Mouse (Mus musculus) frontal cortex, postnatal 10 days (tissue): Measurements from ENCODE around the gene Glb1l.

ENCODE experiments used
- DNase-seq, 2 experiments: peaks; one replicate each; pipeline ENCODE4 v3.0.0; 2022; ENCODE audit warnings: low spot score in 2 of 2, mixed read lengths in 1 of 2

The Glb1l gene

DNA sequence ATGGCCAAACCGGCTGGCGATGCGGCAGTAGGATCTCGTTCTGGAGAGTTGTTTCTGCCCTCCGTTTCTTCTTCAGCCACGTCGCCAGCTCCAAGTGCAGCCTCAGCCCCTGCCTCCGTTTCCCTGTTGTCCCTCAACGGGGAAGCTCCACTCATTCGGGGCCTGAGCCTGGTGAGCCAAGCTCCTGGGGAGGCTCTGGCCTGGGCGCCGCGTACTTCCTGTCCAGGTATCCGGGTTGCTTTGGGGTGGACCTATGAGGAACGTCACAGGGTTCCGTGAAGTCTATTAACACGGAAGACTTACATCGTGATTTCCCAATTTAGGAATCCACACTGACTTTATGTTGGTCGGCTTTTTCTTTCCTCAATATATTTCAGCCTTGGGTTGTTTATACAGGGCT lies 18.2 kb downstream of the Glb1l start:
- DNase-seq = no peak

DNA sequence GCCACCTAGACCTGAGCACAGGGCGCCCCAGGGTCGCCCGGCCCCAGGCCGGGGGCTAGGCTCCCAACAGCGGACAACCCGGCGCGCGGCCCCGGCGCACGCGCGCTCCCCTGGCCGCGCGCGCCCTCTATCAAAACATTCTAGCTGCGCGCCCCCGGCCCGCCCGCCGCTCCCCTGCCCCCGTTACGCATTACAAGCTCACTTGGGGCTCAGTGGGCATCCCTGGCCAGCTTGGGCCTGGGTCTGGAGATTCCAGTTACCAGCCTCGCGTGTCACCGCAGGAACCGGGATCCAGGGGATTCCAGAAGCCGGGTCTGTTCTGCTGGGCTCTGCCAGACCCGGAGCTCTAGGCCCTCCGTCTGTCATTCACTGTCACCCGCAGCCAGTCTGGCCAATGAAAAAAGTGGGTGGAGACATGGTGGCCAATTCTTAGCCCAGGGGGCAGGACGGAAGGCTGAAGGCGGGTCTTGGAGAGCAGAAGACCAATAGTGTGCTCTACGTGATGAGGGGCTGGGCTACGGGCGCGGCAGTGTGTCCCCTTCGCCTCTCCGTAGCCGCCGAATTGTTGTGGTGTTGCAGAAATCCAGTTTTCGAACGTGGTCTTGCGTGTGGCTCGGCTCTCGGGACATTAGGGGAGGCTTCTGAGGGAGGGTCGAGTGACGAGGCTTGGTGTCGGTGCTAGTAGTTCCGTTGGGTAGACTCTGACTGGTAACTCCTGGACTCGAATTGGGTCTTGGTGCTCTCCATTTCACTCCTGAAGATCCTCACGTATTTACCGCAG lies 18.8 kb downstream of the Glb1l start, which contains the start of the genes Ankzf1 and Atg9a:
TSS of gene Ankzf1 (plus strand) at position 530 of the 781 bp plus-strand sequence.
TSS of gene Atg9a (minus strand) at position 575 of the 781 bp plus-strand sequence.
- DNase-seq = peak; percentile 95 to 98

DNA sequence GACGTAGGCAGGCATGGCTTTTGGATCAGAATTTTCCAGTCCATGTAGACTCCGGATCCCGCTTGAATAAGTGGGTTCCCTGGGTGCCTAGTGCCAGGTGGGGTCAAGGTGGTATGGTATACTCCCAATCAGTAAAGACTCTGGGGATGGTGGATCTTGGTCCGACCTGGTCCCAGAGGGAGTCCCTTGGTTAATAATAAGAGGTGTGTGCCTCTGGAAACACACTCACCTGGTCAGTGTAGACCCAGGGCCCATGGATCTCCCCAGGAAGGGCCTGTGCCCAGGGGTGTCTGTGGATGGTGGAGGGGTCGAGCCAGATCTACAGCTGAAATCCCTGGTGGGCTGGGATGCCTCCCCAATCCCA lies 19.4 kb downstream of the Glb1l start:
- no peak for DNase-seq

DNA sequence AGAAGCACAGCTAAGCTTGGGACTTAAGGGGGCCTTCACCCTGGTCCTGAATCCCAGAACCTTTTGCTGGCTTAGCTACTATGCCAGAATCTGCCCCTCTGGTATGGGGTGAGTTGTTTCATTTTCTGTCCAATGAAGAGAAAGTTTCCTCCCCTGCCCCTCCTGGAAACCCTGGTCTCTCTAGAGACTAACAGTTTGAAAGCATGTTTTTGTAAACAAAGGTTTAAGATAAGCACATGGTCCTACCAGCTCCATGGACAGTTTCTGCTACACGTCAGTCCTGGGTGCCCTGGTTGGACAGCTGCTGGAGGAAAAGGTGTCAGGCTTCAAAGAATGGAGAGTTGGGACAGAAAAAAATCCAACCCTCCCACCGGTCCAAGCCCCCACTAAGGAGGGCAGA lies 20.0 kb downstream of the Glb1l start:
- DNase-seq = no peak

DNA sequence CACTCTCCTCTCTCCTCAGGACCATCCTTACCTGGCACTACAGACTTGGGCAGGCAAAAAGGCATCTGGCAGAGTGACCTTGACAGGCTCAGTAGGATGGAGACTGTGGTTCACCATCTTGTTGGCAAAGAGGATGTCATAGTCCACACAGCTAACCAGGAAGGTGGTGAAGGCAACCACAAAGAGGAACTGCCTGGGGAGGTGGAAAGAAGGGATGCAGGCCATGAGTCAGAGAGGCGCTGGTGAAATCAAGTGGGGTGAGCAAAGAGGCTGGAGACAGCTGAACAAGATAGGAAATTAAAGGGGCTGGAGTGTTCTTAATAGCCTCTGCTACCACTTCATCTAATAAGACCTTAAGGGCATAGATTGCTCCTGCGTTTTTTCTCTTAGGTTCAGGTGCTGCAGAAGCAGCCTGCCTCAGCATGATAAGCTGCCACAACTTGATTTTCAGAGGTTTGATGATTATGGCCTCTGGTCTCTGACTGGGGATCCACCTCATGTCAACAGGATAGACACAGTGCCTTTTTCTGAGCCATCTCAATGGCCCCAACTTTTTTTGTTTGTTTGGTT lies 22.6 kb downstream of the Glb1l start:
- no peak for DNase-seq

DNA sequence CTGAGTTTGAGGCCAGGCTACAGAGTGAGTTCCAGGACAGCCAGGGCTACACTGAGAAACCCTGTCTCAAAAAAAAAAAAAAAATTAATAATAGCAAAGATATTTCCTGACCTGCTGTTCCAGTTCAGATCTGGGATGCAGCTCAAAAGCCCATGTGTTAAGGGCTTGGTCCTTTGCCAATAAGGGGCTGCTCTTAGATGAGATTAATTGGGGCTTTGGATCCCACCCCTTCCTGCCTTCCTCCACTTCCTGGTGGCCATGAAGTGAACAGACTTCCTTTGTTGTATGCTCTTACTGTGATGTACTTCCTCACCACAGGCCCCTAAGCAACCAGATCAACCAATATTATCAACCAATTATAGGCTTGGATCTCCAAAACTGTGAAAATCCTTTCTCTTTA lies 23.5 kb downstream of the Glb1l start:
- DNase-seq = no peak

DNA sequence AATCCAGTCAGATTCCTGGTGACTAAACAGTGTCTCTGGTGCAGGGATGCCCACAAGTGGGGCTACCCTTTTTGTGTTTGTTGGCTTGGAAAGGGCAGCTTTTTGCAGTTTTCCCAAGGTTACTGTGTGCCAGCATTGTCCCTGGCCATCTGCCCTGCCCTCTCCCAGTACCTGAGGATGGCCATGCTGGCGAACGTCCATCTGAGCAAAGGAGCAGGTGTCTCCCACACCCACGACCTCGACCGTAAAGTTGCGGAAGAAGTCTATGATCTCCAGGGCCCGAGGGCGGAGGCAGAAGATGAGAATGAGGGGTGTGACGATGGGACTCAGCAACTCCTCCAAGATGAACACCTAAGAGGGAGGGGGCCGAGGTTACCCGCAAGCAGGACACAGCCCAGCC lies 25.1 kb downstream of the Glb1l start:
- DNase-seq = no peak

DNA sequence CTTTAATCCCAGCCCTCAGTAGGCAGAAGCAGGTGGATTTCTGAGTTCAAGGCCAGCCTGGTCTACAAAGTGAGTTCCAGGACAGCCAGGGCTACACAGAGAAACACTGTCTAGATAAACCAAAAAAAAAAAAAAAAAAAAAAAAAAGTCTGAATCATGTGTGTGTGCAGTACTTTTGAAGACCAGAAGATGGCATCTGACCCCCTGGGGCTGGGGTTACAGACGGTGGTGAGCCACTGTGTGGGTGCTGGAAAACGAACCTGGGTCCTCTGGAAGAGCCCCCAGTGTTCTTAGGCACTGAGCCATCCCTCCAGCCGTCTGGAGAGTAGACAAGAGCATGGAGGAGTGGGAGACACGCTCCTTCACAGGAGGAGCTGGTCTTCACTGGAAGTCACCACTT lies 28.5 kb downstream of the Glb1l start:
- DNase-seq = no peak

DNA sequence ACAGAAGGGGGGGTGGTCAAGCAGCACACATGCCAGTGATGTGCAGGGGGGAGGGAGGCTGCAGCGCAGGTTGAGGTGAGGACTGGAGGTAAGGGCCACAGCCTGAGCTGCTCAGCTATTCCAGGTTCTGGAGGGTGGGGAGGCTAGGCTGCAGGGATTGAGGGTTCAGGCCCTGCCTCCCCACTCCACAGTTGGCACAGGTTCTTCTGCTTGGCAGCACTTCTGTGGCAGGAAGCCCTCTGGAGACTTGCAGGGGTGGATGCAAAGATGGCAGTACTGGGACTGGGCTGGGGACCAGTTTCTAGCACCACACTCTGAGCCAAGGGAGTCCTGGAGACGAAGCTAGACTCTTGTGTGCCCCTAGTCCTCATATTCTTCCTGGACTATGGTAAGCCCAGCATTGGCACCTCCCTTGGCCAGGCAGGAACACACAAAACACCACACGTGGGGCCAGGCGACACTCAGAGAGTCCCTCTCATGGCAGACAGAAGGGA lies 29.2 kb downstream of the Glb1l start:
- no peak for DNase-seq

DNA sequence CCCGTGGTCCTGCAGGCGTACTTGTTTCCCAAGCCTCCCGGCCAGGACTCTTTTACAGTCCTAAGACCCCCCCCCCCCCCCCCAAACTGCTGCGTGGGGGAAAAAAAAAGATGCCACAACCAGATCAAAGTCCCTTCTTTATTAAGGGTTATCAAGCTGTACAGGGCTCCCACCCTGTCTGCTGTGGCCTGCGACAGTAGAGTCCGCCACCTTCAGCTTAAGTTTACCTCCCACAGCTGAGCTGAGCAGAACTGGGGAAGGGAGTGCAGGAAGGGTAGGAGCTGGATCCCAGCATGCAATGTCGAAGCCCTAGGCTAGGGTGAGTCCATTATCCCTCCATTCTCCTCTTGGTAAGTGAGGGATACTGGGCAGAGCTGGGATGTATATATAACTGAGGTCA lies 29.9 kb downstream of the Glb1l start:
- DNase-seq = no peak

DNA sequence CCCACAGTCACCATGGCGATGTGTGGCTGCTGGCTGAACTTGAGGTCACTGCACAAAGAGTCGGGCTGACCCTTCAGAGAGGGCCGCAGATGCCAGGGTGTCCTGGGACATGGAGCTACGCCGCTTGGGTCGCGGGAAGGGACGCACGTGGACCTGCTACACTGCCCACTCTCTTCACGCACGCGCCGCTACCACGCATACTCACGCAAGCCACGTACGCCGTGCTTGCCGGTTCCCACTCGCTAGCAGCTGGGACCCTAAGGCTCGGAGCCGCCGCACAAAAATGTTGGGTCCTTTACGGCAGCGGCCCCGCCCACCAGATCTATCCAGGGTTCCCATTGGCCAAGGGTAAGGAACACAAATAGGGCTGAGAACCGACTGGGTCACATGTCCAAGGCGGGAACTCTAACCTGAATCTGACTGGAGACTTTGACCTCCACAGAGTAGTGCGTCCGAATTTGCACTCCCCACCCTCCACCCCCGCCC lies 30.5 kb downstream of the Glb1l start, which contains the start of gene Abcb6:
TSS of gene Abcb6 (minus strand) at position 288 of the 486 bp plus-strand sequence.
- DNase-seq = peak; percentile 92 to 94

DNA sequence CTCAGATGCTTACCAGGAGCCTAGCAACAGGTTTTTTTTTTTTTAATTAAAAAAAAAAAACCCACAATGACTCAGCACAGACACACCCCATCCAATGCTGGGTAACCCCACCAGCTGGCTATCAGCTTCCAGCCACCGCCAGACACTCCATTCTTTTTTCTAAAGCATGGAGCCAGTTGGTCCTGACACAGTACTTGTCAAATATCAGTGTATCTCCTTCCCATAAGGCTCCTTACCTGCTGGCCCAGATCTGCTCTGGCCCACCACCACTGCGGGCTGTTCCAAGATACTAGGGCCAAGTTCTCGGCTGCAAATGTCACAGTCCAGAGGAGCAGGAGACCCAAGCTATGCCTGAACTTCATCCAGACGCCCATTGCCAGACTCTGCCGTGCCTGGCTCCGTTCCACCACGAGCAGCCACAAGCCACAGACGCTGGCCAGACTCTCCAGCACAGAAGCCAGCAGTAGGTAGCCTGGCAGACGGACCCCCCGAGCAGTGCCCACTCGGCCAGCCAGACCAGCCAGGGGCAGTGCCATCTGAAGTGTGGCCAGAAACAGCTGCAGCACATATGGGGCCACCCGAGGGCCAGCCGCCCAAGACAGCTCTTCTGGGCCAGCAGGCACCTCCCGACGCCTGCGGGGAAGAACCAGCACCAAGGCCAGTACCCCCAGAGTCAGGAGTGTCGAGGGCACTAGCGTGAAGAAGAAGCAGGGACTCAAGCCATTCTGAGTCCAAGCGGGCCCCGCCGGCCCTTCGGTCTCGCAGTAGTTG lies 31.1 kb downstream of the Glb1l start:
- peak; percentile 51 for DNase-seq

DNA sequence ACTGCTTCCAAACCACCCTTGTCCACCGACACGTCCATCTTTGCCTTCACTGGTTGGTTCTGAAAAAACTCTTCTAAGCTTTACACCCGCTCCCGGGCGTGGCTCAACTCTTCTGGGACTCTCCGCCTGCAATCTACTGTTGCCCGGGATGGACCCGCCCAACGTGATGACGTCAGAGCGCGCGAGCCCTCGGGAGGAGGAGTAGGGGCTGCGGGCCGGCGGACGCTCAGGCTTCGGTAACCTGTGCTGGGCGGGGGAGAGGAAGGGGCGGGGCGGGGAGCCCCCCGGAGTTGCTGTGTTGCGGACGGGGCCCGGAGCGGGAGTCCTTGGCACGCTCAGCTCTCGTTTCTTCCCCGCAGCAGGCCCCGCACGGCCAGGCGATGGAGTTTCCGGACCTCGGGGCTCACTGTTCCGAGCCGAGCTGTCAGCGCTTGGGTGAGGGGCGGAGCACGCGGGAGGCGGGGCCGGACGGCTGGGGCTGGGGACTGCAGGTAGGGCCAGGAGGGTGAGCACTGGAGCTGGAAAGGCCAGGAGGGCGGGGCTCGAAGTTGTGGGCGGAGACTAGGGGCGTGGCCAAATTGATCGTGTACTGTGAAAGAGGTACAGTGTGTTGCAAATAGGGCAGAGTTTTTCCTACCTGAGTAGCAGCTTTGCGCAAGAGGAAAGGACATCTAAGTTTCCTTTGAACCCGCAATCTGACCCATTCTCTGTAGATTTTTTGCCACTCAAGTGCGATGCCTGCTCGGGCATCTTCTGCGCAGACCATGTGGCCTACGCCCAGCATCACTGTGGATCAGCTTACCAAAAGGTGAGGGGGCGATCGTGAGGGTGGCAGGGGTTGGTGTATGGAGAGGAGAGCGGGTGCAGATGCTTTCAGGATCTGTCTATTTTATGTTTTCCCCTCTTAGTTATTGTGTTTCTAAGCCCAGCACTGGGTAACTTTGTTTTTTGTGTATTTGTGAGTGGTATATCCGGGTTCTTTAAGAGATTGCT lies 41.8 kb downstream of the Glb1l start, which contains the start of gene Zfand2b:
TSS of gene Zfand2b (plus strand) at position 175 of the 993 bp plus-strand sequence.
- DNase-seq = peak; percentile 89 to 94

DNA sequence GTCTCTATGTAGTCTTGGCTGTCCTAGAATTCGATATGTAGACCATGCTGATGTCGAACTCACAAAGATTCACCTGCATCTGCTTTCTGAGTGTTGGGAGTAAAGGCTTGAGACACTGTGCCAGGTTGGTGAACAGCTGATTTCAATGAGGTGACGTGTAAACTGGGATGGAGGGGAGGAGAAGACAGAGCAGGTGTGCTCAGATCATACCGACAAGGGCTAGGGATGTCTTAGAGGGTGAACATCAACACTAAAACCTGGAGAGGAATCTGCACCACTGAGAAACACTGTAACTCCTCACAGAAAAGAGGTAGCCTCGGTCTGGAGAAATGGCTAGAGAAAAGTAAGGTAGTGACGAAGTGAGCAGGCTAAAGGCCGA lies 42.5 kb downstream of the Glb1l start:
- no peak for DNase-seq

DNA sequence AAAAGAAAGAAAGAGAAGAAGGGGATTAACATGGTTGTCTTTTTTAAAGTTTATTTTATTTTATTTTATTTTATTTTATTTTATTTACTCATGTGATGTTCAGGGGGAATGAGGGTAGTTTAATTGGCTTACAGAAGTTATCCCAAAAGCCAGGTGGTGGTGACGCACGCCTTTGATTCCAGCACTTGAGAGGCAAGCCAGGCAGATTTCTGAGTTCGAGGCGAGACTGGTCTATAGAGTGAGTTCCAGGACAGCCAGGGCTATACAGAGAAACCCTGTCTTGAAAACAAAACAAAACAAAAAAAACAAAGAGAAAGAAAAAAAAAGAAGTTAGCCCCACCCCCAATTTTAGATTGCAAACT lies 50.4 kb downstream of the Glb1l start:
- no peak for DNase-seq

DNA sequence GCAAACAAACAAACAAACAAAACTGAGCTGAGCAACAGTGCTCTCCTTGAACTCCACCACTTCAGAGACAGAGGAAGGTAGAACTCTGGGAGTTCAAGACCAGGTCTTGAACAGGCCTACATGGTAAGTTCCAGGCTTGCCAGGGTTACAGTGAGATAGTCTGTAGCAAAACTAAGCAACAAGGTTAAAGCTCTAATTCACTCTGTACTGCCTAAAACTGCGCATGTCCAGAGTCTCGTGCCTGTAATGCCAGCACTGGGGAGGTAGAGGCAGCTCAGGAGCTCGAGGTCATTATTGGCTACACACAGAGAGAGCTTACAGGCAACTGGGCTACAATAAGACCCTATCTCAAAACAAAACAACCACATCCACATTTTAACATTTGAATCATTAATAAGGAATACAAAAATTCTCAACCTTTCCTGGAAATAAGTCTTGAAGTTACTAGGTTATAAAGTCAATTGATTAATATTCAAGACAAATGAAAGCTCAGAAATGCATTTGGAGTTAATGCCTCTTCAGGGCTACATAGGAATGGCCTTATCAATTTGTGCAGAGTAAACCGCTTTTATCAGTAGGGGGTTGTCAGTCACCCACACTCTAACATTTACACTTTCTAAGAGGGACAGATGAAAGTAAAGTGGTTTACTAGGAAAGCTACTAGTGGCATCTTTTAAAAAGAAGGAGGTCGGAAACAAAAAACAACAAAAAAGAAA lies 50.9 kb downstream of the Glb1l start:
- no peak for DNase-seq

DNA sequence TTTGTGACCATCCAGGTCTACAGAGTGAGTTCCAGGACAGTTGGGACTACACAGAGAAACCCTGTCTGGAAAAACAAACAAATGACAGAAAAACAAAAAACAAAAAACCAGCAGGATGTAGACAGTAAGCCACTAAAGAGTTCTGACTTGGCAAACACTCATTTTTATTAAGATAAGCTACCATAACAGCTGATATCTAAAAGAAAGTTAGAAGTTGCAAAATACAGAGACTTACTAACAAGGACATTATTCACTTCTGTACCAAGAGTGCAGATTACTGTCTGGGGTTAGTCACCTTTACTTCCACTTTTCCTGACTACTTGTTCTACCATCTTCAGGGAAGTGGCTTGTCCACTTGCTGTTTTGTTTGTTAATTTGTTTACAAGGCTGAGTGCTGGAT lies 51.6 kb downstream of the Glb1l start:
- DNase-seq = no peak

DNA sequence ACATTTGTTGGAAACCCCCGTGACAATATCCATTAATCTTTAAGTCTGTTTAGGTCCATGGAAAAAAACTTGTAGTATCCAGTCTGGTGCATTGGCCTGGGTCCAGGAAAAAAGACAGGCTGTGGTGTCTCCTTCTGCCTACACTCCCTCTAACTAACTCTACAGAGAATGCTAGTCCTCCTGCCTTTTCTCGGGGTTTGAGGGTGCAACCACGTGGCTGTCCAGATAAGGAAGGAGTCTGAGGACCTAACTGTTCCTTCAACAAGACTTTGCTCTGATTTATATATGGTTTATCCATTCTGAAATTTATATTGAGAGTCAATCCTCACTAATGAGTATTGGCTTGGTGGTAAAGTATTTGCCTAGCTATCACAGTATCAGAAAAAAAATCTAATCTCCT lies 54.8 kb downstream of the Glb1l start:
- DNase-seq = no peak

DNA sequence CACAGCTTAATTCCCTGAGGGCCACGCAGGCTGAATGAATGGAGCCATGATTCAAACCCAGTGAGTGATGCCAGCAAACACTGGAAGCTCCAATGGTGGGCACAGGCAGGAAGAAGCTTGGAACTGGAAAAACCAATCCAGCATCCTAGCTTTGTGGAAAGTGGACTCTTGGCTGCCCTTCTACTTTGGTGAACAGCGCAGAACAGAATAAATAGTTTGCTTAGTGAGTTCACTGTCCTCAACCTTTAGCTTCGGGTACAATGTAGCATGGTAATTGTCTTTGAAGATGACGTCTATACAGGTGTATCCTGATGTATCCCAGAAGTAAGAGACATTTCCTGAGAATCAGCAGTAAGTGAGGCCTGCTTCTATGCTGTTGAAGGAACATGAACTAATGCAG lies 61.9 kb downstream of the Glb1l start:
- DNase-seq = no peak
